Mouse (Mus musculus): Measurements from ENCODE around the gene 1700025C18Rik.

1700025C18Rik gene

GRCm38 (mm10) chr2:165043090-165043636 is 47.4 kb downstream of the 1700025C18Rik start:
- intact Hi-C loops (cut with DNase I) = loop anchor here (5.0 kb wide), 1 partner anchor 61 kb away; no protein-coding TSS in a partner anchor

- intact Hi-C loops (cut with DNase I) = loop anchor here (5.0 kb wide), 1 partner anchor 60 kb away; no protein-coding TSS in a partner anchor
Measured at GRCm38 (mm10) chr2:165042126-165042525, 48.4 kb downstream of the 1700025C18Rik start.

GRCm38 (mm10) chr2:165037415-165037814 is 53.1 kb downstream of the 1700025C18Rik start:
- intact Hi-C loops (cut with DNase I) = loop anchor here (2.0 kb wide), 1 partner anchor 33 kb away; no protein-coding TSS in a partner anchor

GRCm38 (mm10) chr2:165035058-165035431 is 55.5 kb downstream of the 1700025C18Rik start:
- intact Hi-C loops (cut with DNase I) = no loop called here

GRCm38 (mm10) chr2:165034131-165035057 is 56.2 kb downstream of the 1700025C18Rik start, which contains the start of gene Ncoa5:
Gene Ncoa5 (minus strand): TSS chr2:165034867.
- intact Hi-C loops (cut with DNase I) = loop anchor here (1.0 to 5.0 kb wide), 3 partner anchors 39 to 112 kb away; no protein-coding TSS in a partner anchor

GRCm38 (mm10) chr2:165033306-165033705 is 57.2 kb downstream of the 1700025C18Rik start:
- intact Hi-C loops (cut with DNase I) = loop anchor here (5.0 kb wide), 2 partner anchors 66 to 111 kb away; no protein-coding TSS in a partner anchor

GRCm38 (mm10) chr2:165032533-165032932 is 58.0 kb downstream of the 1700025C18Rik start:
- intact Hi-C loops (cut with DNase I) = loop anchor here (5.0 kb wide), 2 partner anchors 65 to 110 kb away; no protein-coding TSS in a partner anchor
